Mouse (Mus musculus) brain, embryonic 18.5 days (tissue): ENCODE results near the gene Wdr49.

Experiments
- DNase-seq: peaks from one replicate; pipeline ENCODE4 v3.0.0-alpha.2; 2012; ENCODE audit warnings: low read depth, low spot score

Gene Wdr49

DNA sequence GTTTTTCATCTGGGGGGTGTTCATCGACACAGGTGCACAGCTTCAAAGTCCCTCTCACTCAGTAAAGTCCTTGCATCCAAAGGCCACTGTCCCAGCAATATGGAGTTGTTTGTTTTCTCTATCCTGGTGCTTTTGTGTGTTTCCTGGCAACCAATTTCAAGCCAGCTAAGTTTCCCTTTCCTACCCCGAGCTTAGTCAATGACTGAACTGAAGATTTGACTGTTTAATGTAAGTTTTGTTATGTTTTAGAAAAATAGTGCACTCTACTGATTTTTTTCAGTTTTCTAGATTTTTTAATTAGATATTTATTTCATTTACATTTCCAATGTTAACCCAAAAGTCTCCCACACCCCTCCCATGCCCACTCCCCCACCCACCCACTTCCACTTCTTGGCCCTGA is at the start of gene Wdr49:
TSS of gene Wdr49 (minus strand) at position 101 of the 400 bp plus-strand sequence.
- no peak for DNase-seq

GRCm38 (mm10) chr3:75531074-75531473 is 49.1 kb upstream of the Wdr49 start:
- DNase-seq: no peak

GRCm38 (mm10) chr3:75522527-75522926 is 40.6 kb upstream of the Wdr49 start:
- DNase-seq: no peak

DNA sequence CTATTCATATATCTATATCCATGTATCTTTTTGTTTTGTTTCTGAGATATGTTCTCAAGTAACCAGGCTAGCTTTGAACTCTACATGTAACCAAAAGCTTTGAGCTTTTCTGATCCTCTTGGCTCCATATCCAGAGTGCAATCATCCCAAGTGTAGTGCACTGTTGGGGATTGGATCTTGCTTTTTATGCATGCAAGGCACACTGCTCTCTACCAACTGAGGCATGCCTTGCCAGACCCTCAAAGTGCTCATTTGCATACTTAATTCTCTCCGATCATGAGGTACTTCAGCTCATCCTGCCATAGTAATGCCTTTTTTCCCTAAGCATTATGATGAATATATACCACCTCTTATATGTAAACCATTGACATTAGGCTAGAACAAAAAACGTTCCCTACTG is 39.4 kb upstream of the Wdr49 start:
- no peak for DNase-seq

- no peak for DNase-seq
These were observed 35.8 kb upstream of the Wdr49 start for GRCm38 (mm10) chr3:75517631-75518250.

GRCm38 (mm10) chr3:75498961-75499960 is 17.3 kb upstream of the Wdr49 start:
- no peak for DNase-seq

DNA sequence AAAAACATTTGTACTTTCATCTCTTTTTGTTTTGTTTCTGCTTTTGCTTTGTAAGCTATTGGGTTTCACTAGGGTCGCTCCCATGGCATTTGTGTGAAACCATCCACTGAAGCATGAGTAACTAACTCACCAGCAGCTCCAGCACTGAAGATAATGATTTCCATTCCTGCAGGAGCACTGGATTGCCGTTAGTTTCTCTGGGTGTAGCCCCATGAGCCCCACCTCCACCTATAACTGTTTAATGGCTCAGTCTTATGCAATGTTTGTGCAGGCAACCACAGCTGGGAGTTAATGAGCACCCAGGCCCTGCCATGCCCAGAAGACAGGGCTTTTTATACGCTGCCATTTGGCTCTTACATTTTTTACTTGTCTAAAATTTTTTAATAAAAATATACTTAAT is 11.0 kb upstream of the Wdr49 start:
- no peak for DNase-seq

GRCm38 (mm10) chr3:75475106-75475505 is 6.8 kb downstream of the Wdr49 start:
- DNase-seq: peak; percentile 10

DNA sequence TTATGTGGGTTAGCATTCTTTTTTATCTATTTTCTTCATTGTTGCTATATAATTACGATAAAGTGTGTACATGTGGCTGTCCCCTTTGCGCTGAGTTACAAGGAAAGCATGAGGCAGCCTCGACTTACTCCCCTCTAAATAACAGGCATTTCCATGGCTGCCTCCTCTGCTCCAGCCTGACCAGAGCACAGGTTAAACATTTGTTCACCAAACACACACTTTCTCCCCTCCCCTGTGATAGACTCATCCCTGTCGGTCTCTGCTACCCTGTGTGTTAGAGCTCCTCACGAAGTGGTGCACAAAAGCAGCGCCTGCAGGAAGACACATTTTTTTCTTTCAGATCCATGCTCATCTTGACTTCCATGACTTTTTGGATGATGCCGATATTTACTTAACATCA is 7.3 kb downstream of the Wdr49 start:
- DNase-seq: no peak

DNA sequence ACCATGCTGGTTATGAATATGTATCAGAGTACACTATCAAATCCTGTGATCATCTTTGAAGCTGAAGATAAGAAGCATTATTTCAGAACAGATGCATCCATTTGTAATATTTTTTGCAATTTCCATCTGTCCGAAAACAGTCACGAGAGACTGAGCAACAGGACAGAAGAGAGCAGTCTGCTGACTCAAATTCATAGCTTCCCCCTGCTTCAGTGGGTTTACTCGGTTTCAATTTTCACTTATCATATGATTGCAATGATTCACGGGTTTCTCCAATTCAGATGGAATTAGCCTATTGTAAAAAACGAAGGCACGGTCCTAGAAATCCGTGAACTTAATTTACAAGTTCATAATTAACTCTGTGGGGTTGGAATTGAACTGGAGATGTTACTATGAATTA is 13.8 kb downstream of the Wdr49 start:
- DNase-seq: no peak

- DNase-seq: no peak
These were observed 51.3 kb downstream of the Wdr49 start for GRCm38 (mm10) chr3:75430564-75431181.

GRCm38 (mm10) chr3:75395918-75396317 is 86.0 kb downstream of the Wdr49 start:
- no peak for DNase-seq

DNA sequence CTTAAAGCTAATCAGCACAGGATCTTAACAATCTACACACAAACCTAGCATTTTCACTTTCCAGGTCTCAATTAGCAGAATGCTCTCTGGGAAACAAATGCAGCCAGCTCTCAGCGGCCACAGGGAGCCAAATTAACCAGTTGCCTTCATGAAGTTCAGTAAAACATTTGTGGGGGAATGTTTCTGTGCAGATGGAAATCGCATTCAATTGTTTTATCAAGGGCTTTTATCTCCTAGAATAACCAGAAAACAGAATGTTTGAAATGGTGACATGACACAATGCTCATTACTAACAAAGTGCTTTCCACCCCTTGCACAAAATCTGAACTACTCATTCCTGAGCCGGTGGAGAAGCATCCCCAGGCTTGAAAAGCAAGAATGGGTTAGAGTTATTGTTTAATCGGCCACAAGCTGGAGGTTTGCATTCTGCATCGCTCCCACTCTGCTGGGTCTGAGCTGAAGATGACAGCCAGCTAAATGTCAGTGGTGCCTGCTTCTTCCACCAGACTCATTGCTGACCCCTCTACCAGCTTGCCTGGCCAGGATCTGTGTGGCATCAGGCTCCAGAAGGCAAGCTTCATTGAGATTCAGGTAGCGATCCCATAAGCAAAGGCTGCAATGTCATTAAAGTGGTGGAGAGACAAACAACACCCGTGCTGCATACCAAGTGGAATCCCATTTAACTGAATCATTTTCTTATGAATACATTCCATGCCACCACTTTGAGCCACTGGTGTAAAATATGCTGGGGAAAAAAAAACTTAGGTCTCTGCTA is 86.6 kb downstream of the Wdr49 start:
- no peak for DNase-seq

DNA sequence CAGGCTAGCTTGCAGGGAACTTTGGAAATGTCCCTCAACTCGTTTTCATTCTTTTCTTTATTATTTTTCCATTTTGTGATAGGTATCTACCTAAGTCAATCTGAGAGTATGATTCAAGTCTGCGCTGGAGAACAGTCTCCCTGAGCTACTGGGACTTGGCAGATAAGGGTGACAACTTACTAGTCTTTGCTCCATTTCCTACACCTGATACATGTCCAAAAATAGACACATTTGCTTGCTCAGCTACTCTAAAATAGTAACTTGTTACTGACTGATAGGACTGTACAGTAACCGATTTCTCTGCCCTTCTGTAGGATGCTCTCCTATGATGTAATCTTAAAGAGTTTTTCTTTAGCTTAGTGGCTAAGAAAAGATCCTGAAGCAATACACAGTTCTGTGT is 87.5 kb downstream of the Wdr49 start:
- no peak for DNase-seq

GRCm38 (mm10) chr3:75381776-75382175 is 100.2 kb downstream of the Wdr49 start:
- DNase-seq: no peak

DNA sequence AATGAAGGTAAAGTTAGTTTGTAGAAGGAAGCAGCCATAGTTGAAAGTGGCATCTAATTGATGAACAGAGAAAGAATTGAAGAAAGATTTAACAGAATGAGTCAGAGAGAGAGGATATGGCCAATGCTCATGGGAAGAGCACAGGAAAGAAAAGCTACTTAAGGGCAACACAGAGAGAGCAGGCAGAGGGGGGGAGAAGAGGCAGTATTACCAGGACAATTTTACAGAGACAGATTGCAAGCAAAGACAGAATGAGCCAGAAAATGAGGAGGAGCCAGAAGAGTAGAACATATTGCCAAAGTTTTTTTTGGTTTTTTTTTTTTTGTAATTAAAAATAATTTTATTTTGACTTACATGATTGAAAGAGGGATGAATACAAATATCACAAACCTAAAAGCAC is 128.0 kb downstream of the Wdr49 start:
- no peak for DNase-seq

DNA sequence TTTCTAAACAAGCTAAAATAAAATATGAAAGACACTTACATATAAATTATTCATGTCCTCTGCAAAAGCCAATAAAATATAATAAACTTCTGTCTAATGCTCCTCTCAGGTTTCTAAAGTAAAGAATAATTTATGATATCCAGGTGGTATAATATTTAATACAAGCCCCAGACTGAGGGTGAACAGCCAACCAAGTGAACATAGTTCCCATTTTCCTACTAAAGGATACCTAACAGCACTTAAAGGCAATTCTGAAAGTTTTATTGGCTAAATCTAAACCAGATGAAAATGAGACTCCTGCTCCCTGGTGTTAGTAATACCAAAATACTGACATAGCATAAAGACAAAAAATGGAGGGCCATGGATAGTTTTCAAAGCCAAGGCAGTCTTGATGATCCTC is 144.8 kb downstream of the Wdr49 start:
- no peak for DNase-seq

- no peak for DNase-seq
These were observed 161.0 kb downstream of the Wdr49 start for GRCm38 (mm10) chr3:75320999-75321398.

DNA sequence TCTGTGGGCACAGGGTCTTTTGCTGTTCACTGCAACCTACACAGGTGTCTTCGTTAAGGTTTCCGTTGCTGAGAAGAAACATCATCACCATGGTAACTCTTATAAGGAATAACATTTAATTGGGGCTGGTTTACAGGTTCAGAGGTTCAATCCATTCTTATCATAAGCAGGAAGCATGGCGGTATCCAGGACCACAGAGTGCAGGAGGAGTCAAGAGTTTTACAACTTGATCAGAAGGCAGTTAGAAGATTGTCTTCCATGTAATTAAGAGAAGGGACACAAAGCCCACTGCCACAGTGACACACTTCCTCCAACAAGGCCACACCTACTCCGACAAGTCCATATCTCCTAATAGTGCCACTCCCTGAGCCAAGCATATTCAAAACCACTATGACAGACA is 173.1 kb downstream of the Wdr49 start:
- no peak for DNase-seq

DNA sequence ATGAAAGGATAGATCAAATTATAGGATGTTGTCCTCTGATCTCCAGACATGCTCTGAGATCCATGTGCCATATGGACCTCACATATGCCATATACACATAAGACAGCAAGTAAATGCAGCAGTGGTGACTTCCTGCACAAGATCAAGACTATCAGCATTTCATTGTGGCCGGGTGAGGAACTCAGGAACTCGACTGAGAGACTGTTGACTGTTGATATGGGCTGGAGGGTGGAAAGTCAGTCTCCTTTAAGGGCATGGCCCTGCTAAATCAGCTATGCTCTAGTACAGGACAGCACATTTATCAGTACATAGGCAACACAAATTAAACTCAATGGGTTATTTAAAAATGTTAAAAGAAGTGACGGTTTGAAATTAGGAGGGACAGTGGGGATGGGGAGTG is 173.7 kb downstream of the Wdr49 start:
- DNase-seq: no peak

DNA sequence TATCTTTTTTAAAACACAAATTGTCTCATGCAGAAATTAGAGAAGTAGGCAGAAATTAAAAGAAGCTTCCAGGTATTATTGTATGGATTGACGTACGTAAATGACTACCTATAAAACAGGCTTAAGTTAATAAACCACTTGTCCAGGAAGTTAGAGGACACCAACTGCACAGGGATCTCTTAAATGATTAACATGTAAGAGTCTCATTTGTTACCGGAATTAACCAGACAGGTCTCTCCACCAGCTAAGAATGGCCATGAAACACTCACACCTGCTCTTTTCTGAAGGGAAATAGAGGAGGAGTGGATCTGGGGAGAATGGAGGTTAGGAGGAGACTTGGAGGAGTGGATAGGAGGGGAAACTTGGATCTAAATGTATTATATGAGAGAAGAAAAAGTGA is 176.4 kb downstream of the Wdr49 start:
- no peak for DNase-seq

GRCm38 (mm10) chr3:75304621-75305020 is 177.3 kb downstream of the Wdr49 start:
- DNase-seq: no peak
